Mouse (Mus musculus): ENCODE measurements around the gene Ncor2.

Gene Ncor2

DNA sequence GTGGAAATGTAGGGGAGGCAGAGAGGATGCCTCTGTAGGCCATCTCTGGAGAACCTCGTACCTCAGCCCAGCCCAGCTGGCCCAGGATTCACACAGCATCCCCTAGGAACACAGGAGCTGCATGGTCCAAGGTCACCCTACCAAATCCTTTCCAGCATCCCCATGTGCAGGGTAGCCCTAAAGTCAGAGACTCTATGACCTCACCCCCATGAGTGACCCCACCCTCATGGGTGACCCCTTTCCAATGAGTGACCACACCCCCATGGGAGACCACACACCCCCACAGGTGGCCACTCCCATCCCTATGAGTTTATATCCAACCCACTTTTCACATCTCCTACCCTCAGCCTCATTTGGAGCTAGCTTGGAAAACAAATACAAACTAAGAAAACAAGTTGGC lies 51.1 kb downstream of the Ncor2 start:
- DNase-seq (ENCODE audit: low spot score), result no peak

DNA sequence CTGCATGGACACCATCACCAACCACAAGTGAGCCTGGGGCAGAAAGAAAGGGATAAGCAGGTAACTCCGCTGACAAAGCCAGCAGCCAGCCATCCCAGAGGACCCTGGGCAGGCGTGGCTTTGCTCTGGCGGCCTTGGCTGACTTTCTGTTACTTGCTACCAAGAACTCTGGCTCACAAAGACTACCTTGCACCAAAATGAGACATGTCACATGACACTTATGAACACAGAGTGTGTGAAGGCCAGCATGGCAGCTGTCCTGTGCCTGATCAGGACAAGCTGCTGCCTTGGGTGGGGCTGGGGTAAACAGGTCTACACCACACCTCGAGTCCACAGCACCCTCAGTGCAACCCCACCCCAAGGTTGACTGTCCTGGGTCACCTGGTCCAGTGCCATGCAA lies 51.6 kb downstream of the Ncor2 start:
- DNase-seq (ENCODE audit: low spot score), result no peak

DNA sequence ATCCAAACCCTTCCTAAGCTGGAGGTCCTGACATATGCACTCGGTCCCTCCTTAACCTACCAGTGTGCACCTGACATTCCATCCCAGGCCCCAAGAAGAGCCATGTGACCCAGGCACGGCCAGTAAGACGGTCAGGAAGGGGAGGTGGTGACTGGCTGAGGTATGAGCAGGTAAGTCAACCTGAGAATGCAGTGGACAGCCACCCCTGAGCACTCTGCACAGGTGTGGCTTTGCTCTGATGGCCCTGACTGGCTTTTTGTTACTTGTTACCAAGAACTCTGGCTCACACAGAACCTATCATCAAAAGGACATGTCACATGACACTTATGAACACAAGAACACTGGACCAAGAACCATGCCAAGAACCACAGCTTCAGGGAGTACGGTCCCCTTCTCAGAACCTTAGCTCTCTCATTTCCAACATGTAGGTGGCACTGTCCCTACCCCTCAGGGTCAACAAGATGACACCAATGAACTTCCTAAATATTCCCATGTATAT lies 53.0 kb downstream of the Ncor2 start:
- DNase-seq (ENCODE audit: low spot score), result no peak

- no peak for DNase-seq (ENCODE audit: low spot score)
Observed at GRCm38 (mm10) chr5:125125219-125125618, 53.8 kb downstream of the Ncor2 start.

DNA sequence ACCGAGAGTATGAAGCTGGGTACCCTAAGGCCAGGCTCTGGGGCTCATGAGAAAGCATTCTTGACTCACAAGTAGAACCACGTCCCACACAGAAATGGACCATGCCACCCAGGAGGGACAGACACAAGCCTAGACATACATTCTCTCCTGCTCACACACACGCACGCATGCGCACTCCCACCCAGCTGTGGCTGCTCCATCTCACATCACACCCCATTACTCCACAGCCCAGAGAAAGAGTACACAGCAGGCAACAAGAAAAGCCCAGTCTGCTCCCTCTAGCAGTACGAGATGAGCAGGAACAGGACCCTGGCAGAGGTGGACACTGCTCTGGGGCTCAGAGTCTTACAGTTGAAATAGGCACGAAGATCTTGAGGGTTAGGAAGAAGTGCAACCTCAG lies 55.0 kb downstream of the Ncor2 start:
- DNase-seq (ENCODE audit: low spot score), result no peak

DNA sequence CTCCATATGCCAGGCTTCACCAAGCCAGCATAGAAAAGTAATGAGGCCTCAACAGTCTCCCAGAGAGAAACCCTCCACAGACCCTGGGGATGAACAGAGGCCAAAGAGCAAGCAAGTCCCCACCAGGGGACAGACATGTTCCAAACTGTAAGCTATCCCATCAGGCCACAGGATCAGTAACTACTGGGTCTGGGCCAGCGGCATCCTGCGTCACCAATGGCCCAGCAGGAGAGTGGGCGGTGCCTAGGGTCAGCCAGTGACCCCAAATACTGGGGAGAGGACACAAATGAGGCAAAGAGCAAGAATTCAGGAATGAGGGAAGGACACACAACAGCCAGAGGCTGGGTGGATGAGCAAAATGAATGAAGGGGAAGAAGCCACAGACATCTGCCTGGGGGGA lies 55.8 kb downstream of the Ncor2 start:
- DNase-seq (ENCODE audit: low spot score), result no peak

GRCm38 (mm10) chr5:125122546-125122945 lies 56.5 kb downstream of the Ncor2 start:
- DNase-seq (ENCODE audit: low spot score), result no peak

DNA sequence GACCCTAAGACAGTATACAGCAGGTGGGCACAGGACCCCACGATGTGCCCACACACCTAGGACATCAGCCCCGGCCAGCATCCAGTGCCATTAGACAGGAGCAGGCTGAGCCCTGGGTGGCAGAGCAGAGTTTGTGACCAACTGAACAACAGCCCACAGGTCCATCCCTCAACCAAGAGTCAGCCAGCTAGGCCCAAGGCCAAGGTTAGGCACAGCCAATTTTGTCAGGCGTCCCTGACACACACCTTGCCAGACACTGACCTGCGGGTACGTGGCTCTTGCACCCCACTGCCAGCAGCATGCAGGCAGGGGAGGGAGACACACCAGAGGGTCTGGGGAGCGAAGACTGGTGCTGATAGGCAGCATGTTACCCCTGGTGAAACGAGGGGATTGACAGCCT lies 57.0 kb downstream of the Ncor2 start:
- no peak for DNase-seq (ENCODE audit: low spot score)

GRCm38 (mm10) chr5:125120517-125121303 lies 58.3 kb downstream of the Ncor2 start:
- DNase-seq (ENCODE audit: low spot score), result peak; percentile 77

GRCm38 (mm10) chr5:125117238-125117637 lies 61.8 kb downstream of the Ncor2 start:
- no peak for DNase-seq (ENCODE audit: low spot score)

- DNase-seq (ENCODE audit: low spot score), result no peak
Observed at GRCm38 (mm10) chr5:125113029-125113428, 66.0 kb downstream of the Ncor2 start.

- DNase-seq (ENCODE audit: low spot score), result no peak
Observed at GRCm38 (mm10) chr5:125112588-125112987, 66.4 kb downstream of the Ncor2 start.

DNA sequence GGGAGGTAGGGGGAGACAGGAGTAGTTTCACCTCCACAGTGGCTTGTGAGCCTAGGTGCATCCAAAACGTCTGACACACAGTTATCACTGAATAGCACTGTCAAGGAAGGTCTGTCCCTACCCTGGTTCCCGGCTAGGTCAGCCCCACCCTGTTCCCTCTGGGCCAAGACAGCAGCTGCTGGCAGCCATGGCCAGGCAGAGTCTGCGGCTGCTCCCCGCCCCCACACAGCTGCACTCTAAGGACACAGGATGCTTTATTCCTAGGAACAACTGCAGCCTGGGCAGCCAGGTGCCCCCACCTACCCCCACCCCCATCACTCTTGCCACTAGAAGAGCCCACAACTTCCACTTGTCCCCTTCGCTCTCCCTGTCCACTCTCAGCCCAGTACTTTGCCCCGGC lies 67.9 kb downstream of the Ncor2 start:
- no peak for DNase-seq (ENCODE audit: low spot score)

- DNase-seq (ENCODE audit: low spot score), result peak; percentile 59
Observed at GRCm38 (mm10) chr5:125110722-125111121, 68.3 kb downstream of the Ncor2 start.

DNA sequence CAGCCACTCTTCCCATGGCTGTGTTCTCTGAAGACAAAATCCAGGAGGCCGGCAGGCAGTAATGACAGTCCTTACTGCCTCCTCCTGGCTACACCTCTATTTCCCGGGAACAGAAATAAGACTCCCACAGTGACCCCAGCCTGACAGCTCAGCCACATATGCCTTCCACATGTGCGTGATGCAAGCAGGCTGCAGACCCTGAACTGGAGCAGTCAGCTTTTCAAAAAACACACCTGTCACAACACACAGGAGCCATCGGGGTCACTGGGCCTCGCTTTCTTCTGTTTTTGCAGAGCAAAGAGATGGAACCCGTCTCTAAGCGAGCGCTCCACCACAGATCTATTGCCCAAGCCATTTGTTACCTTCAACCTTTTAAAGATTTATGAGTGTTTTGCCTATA lies 68.8 kb downstream of the Ncor2 start:
- DNase-seq (ENCODE audit: low spot score), result no peak

GRCm38 (mm10) chr5:125107011-125107651 lies 71.9 kb downstream of the Ncor2 start:
- DNase-seq (ENCODE audit: low spot score), result peak; percentile 76

DNA sequence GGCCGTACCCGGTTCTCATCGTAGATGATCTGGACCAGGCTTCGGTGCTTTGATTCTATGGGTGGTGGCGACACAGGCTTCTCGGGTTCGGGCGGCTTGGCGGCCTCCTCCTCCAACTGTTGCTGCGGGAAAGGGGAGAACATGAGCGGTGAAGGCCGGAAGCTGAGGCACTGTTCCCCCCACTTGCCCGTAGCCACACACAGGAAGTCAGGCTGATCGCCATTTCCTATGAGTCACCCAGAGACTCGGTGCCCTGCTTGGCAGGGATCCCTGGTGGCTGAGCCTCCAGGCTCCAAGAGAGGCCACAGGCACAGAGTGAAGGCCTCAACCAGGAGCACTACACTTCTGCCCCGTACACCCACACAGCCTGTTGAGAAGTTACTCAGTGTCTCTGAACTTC lies 72.8 kb downstream of the Ncor2 start:
- no peak for DNase-seq (ENCODE audit: low spot score)

- DNase-seq (ENCODE audit: low spot score), result no peak
Observed at GRCm38 (mm10) chr5:125104841-125105240, 74.2 kb downstream of the Ncor2 start.

- DNase-seq (ENCODE audit: low spot score), result no peak
Observed at GRCm38 (mm10) chr5:125103396-125103795, 75.6 kb downstream of the Ncor2 start.

DNA sequence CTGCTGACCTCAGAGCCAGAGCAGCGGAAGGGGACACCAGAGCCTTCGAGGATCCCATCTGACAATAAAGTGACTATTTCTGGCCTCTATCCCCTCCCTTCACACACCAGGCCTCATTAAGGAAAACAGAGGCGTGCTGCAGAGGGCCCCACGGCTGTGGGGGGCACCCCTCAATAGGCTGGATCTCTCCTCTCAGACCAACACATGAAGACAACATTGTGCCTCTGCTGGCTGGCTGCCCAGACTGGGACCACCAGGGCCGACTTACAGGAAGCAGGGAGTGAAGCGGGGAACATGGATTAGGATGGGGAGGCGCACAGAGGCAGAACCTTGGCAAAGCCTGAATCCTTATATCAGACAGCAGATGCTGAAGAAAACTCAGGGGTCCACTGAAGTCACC lies 76.1 kb downstream of the Ncor2 start:
- no peak for DNase-seq (ENCODE audit: low spot score)

DNA sequence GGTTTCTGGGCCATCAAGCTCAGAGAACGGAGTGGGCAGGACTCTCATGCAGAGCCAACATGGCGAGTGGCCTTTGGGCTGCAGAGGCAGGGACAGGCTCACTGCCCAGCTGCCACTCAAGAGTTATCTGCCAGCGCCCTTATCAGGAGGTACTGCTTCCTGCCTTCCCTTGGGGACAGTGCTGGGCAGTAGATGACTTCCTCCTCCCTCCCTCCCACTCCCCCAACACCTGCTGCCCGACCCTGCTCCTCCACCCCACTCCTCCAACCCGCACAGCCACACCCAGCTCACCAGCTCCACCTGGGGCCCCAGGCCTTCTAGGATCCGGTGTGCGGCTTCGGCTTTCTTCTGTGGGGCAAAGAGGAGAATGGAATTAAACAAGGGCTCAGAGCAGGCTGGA lies 76.7 kb downstream of the Ncor2 start:
- no peak for DNase-seq (ENCODE audit: low spot score)

DNA sequence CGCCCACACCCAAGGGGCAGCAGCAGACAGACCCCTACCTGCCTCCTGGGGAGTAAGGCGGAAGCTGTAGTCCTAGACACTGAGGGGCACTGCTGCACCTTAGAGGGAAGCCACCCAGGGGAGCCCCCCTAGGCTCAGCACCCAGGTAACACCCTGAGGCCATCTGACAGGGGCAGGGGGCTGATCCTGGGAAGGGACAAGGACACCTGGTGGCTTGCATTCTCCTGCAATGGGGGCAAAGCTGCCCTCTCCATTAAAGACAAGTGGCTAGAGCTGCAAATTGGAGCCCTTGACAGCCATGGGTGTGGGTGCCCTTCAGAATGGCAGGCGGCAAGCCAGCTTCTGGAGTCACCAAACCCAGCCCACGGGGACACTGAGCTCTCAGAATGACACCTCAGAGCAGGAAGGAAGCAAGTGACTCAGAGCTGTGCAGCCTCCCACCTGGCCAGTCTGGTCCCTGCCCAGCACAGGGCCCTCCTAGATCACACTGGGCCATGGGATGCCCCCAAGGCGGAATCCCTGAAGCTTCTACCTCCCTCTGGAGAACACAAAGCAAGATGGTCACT lies 79.2 kb downstream of the Ncor2 start:
- no peak for DNase-seq (ENCODE audit: low spot score)

DNA sequence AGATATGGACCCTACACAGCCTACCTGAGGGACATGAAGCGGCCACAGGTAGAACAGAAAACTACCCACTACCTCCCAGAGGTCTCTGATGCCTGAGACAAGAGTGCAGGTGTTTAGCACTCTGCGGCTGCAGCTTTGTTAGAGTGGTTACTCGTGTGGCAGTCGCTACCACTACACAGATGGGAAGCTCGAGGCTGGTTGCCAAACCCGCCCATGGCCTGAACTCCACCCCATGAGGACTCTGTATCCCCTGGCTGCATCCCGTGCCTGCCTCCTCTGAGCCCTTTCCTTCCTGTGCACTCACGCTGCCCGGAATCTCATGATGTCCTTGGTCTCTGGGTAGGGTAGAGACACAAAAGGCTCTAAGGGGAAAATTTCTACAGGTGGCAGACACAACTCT lies 80.3 kb downstream of the Ncor2 start:
- DNase-seq (ENCODE audit: low spot score), result no peak
